Mouse (Mus musculus): ENCODE data around the gene Atp6v1fnb. TPM values are rescaled to one million over a fixed set of nuclear protein-coding genes. Genes with fewer than 3 reads are reported as not detected.

Atp6v1fnb gene
- total RNA-seq, 4 experiments from 2014 or later: not detected

DNA sequence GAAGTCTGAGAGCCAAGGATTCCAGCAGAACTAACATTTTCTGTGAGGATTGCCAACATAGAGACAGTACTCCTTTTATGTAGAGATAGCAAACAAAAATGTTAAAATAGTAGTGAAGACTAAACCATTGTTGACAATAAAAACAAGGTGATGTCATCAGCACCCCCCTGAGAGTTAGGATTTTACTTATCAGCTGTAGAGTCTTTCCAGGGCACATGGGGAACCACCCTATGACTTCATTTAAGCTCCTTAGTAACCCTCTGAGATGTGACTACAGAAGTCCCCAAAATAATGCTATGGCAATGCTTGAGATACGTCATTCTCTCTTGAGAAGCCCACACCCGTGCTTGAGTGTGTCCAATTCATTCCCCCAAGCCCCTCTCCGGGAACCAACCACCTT lies 7.8 kb upstream of the Atp6v1fnb start:
- DNase-seq (ENCODE audit: low spot score in 2 of 2): no peak

DNA sequence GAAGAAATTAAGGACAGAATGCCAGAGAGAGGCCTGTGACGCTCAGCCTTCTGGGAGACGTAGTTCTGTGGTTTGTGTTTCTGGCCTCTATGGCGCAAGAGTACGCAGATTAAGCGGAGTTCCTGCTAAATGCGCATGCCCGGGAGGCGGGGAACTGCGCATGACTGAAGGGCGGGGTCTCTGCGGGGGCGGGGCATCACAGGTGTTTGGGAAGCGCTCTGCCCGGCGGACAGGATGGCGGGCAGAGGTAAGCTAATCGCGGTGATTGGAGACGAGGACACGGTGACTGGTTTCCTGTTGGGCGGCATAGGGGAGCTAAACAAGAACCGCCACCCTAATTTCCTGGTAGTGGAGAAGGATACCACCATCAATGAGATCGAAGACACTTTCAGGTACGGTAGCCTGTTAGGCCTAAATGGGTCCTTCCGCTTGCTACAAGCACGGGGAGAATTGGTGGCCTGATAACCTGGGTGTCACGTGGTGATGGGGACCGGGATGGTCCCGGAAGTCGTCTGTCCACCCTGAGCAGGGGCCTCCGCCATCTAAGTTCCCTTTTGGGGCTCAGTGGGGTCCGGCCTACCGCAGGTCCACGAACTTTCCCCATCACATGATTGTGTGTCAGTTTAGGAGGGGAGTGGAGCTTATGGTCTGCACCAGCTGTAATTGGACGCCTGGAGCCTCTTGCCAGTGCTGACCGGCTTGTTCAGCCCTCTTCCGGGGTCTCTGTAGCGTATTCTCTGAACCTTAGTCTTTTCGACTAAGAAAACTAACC lies 3.5 kb upstream of the Atp6v1fnb start, which contains the start of gene Atp6v1f:
Gene Atp6v1f, plus strand, starts transcription at position 136 of the 772 bp plus-strand sequence.
- peak; percentile 78 to 86 for DNase-seq (ENCODE audit: low spot score in 2 of 2)

DNA sequence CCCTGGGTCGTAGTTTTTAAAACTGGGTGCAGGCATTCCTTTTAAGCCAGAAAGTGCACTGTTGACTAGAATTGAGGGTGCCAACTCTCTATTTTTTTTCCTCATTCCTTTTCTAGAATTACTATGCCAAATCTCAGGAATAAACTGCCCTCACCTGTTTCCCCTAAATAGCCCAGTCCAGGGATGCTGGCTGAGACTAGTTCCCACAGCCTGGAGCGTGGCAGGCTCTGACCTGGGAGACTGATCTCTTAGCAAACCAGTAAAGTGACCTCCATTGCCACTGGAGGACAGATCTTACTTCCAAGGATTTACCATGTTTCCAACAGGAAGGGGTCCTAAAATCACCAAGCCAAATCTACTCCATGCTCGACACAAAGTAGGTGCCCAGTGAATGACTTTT lies 2.4 kb upstream of the Atp6v1fnb start:
- DNase-seq (ENCODE audit: low spot score in 2 of 2): no peak

DNA sequence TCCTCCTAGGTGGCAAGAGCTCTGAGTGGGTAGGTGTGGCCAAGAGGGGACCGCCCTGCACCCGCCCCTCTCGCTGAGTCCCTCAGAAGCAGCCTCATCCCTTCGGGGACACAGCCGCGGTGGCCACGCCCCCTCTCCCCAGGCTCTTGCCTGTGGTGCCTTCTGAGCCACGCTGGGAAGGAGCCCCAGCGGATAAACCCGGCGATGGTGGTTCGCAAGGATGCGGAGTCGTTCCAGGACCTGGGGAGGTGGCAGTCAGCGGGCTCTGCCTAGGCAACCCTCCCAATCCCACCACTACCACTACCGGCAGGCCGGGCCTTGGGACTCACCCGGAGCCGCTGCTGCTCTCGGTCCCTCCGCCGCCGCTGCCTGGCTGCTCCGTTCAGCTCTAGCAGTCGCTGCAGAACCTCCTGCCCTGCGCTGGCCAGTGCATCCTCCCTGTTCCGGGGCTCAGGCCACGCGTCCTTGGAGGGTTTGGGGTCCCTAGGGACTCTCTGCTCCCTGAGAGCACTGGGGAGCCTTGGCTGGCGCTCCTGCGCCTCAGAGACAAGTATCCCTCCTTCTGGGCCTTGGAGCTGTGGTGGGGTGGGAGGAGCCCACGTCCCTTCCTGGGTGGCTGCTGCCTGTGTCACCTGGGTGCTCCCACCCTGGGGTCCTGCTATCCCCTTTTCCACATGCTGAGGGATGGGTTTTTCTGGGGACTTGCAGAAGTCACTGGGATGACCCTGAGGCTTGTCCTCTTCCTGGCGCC lies 2.9 kb downstream of the Atp6v1fnb start:
- peak; percentile 45 to 64 for DNase-seq (ENCODE audit: low spot score in 2 of 2)

DNA sequence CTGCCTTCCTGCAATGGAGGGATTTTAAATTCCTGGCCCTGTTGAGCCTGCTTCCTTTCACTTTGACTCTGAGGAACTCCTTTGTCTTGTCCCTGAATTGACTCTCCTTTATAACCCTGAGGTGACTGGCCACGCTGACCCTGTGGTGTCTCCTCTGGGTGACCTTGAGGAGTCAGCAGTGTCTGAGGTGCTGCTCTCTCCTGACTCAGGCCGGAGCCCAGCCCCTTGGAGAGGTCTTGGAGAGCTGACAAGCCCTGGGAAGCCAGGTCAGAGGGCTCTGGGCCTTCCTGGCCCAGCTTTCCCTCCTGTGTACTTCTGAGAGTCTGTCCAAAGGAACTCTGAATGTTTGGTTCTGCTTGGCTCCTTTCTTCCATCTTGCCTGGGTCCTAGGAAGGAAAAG lies 3.5 kb downstream of the Atp6v1fnb start:
- no peak for DNase-seq (ENCODE audit: low spot score in 2 of 2)

DNA sequence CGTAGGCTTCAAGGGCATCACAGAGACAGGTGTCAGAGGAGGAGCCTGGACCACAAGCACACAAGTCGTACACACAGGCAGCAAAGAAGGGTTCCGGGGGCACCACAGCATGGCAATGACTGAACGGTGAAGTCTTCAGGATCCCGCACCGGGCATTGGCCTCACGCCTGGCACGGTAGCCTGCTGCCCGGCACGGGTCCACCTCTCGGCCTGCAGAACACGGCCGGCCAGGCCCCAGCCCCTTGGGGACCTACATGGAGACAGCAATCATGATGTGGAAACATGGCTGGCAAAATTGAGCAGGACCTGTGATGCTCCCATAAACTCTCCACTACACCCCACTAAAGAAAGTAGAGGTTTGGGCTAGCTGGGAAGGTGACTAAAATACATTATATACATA lies 11.5 kb downstream of the Atp6v1fnb start:
- DNase-seq (ENCODE audit: low spot score in 2 of 2): no peak

DNA sequence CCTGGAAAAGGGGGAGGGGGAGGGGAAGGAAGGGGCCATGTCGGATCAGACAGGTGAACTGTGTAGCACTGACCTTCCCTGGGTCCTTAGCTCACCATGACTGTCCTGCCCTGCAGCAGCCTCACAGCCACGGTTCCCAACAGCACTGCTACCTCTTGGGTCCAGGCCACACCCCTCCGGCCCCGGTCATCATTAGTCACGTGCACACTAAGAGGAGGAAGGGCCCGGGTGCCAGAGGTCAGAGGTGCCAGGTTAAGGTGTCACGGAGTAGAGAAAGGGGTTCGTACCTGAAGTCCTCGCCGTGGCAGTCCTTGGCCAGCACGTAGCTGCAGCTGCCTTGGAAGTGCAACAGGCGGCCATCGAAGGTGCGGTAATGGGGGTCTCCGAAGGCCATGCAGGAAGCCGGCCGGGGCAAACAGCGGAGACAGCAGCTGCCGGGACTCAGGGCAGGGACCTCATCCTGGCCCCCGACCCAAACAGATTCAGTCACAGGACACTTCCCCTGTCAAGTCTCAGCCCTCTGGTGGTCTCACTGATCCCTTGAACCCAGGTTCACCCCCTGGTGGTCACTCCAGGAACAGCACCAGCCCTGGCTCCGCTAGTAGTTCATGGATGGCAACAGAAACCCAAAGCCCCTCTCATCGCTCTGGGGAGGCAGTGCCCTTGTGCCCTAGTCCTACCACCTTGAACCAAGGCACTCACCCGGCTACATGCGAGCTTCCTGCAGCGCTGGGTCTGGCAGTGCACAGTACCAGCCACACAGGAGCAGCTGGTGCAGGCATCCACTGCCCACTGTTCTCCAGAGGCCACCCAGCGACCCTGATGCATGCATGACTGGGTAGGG lies 13.7 kb downstream of the Atp6v1fnb start:
- DNase-seq (ENCODE audit: low spot score in 2 of 2): peak; percentile 31 to 38

DNA sequence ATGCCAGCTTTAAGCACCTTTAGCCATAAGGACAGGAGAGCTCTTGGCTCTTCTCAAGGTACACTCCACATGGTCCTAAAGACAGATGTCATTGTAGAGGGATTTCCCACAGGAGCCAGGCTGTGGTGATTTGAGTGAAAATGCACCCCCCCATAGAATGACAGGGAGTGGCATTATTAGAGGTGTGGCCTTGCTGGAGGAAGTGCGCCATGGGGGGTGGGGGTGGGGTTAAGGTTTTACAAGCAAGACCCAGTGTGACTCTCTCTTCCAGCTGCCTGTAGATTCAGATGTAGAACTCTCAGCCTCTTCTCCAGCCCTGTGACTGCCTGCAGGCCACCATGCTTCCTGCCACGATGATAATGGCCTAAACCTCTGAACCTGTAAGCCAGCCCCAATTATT lies 14.7 kb downstream of the Atp6v1fnb start:
- DNase-seq (ENCODE audit: low spot score in 2 of 2): no peak

DNA sequence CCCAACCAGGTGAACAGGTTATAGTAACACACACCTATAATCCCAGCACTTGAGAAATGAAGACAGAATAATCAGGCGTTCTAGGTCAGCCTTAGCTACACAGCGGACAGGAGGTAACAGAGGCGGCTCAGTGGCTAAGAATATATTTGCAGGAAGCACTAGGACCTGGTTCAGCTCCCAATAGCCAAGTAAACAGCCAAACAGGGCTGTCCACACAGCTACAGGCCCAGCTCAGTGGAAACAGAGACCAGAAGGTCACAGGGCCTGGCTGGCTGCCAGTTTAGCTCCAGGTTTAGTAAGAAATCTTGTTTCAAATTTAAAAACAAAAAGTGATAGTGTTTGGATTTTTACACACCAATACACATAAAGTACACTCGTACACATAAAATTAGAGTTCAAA lies 22.9 kb downstream of the Atp6v1fnb start:
- DNase-seq (ENCODE audit: low spot score in 2 of 2): peak in 1 of 2 experiments; percentile 40

DNA sequence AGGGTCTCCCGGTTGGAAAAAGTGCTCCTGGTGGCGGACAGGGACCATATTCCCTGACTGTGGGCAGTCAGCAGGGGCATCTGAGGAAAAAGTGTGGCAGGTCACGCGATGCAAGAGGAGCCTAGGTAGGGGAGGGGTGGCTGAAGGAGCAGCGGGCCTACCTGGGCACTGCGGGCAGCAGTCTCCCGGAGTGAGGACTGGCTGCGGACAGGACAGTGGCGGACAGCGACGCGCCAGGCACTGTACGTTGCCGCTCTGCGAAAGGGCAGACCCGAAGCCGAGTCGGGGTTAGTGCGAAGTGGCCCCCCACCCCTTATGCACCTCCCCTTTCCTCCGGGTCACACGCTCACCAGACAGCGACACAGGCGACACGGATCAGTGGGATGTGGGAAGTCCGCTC lies 25.0 kb downstream of the Atp6v1fnb start:
- DNase-seq (ENCODE audit: low spot score in 2 of 2): no peak

DNA sequence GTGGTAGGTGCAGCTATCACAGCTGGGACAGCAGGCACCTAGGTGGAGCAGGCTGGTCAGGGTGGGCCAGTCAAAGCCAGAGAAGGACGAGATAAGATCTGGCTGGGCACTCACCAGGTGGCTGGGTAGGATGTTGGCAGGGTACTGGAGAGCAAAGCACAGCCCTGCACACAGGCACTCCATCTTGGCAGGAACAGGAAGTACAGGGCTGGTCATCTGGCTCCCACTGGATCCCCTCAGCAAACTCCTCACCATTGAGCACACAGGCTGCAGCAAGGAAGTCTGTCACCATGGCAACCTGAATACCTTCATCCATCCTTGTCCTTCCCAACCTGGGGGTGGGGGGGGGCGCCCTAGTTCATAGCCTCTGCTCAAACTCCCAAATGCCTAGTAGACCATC lies 26.6 kb downstream of the Atp6v1fnb start:
- DNase-seq (ENCODE audit: low spot score in 2 of 2): no peak

DNA sequence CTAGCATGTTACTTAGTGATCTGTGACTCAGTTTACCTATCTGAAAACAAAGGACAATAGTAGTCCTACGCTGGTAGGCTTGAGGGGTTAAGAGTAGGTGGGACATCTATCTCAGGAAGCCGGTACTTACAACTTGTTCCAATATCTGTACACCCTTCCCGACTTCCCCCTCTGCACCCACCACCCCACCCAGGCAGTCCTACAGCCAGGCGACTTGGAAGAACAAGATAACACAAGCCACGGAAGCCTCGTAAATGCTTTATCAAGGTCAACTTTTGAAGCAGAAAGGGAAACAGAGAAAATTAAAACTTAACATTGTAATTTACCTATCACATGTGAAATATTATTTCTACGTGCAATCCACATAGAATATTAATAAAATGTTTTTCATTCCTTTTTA lies 28.9 kb downstream of the Atp6v1fnb start:
- no peak for DNase-seq (ENCODE audit: low spot score in 2 of 2)

DNA sequence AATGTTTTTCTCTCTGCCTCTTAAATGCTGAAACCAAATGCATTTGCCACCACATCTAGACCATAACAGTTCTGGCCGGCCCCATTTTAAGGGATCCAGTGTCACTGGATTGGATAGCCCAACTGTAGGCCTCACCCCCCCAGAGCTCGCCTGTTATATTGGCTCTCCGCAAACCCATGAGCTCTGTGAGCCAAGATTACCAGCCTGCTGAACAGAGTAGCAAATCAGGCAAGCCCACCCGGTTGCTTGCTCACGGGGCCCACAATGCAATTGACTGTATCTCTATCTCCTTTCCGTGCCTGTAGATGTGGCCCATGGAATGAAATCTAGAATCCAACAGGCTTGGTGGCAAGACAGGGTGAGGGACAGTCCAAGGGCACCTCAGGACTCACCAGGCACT lies 29.6 kb downstream of the Atp6v1fnb start:
- no peak for DNase-seq (ENCODE audit: low spot score in 2 of 2)

DNA sequence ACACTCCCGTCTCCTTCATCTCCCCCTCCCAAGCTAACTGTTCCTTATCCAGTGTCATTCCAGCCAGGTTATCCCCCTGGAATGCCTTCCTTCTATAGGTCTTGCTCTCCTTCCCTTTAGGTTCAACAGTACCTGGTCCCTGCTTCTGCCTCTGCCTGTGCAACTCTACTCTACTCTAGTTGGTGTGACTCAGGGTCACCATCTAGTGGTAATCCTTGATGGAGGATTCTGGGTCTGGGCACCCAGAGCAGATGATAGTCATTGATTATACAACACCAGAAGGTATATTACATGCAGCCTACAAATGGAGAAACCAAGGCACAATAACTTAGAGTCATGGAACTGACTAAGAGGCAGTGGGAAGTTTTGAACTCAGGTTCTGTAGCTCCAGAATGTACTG lies 30.4 kb downstream of the Atp6v1fnb start:
- DNase-seq (ENCODE audit: low spot score in 2 of 2): no peak

DNA sequence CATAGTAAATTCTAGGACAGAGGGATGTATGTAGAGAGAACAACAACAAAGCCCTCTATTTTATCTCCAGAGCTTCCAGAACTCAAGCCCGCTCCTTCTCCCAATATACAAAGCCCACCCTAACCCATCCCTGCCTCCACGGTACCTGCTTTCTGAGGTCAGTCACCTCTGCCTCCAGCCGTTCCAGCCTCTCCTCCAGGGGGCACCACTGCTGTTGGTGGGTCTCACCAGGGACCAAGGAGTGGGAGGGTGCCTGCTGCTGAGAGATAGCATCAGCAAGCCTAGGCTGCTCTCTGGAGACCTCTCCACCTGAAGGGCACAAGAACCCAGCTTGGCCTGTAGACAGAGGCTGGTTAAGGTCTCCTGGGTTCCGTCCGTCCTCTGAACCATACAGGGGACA lies 34.3 kb downstream of the Atp6v1fnb start:
- DNase-seq (ENCODE audit: low spot score in 2 of 2): no peak

DNA sequence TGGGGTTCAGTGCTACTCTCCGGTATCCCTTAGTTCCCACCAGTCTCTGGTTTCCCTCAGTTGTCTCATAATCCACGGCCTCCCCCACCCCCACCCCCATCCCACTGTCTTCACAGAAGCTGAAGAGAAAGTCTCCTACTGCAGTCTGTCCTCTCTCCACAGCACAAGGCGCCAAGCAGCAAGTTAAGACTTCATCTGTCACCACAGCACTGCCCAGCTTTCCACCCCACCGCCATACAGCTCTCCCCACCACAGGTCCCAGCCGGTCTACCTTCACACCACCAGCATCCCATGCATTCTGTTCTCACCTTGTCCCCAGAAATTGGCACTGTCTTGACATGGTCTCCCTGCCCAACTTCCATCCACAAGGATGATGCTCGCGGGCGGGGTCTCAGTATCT lies 35.6 kb downstream of the Atp6v1fnb start:
- no peak for DNase-seq (ENCODE audit: low spot score in 2 of 2)

DNA sequence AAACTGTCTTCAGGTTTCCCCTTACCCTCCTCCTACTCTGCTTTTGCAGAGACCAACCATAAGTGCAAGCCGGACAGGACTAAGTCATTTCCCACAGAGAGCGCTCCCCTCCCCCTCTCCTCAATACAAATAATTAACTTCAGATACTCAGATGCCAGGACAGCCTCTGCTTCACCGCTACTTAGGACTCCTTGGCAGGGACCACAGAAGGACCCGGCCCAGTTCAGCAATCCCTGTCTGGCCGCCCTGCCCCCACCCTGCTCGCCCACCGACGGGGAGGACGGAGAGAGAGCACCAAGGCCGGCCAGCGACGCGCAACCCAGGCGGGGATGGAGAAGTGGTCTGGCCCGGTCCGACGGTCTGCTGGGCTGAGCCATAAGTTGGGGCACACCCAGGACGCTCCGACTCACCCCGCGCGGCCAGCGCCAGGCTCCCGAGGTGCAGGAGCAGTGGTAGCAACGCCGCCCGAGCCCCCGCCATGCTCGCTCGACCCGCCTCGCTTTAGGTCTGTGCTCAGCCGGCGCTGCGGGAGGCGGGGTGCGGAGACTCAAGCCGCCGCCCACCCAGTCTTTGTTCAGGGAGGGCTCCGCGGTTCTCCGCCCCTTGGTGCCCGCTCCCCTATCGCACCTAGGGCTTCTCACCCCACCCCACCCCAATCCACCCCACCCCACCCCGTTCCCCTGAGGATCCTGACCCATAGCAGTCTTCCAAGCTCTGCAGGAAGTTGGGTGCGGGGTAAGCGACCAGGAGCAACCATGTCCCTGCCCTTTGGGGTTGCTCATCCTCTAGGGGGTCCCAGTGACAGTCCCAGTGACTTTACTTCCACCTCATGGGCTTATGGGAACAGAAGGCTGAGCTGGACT lies 36.4 kb downstream of the Atp6v1fnb start, which contains the start of gene Kcp:
Gene Kcp, minus strand, starts transcription at position 506 of the 863 bp plus-strand sequence.
- no peak for DNase-seq (ENCODE audit: low spot score in 2 of 2)

DNA sequence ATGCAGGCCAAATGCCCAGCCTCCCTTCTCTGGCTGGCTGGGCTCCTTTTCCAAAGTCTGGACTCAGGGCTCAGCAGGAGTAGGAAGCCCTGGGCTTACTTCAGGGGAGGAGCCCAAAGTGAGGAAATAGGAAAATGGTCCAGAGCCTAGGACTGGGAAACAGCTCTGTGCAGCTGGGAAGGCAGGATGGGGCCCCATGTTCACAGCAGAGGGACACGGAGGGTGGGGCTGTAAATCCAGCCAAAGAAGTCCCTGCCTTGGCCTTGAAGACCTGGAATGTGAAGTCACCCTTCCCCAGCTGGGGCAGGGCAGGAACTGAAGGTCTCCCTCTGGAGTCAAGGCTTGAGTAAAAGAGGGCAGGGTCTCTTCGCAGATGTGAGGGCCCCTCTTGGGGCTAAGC lies 37.8 kb downstream of the Atp6v1fnb start:
- peak in 1 of 2 experiments; percentile 40 for DNase-seq (ENCODE audit: low spot score in 2 of 2)

DNA sequence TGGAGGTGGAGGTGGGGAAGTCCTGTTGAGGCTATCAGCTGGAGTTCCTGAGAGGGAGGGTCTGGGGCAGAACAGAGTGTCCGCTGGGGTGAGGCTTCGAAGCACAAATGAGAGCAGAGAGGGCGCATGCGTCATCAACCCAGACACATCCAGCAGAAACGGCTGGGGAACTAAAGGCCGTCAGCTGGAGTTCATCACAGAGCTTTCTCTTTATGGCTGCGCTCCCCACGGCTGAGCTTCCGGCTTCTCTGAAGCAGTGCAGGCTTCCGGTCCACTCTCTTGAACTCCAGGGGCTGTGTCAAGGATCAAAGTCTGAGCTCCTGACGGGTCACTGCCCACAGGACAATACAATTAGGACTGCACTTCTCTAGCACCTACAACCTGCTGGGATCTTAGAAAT lies 42.0 kb downstream of the Atp6v1fnb start:
- DNase-seq (ENCODE audit: low spot score in 2 of 2): no peak

DNA sequence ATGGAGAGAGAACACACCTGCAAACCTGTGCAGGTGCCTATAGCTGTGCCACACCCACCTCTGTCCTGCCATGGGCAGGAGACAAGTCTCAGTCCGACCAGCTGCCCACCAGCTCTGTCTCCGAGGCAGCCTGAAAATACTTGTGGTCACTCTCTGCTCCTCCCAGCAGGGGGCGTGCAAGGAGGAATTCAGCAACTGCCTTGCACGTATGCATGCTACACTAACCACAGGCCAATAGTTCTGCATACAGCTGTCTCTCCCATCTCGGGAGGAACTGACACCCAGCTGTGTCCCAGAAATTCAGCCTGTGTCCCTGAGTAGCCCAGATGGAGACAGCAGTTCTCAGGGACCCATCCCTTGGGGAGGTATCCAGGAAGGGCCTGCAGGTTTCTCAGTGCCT lies 45.9 kb downstream of the Atp6v1fnb start:
- DNase-seq (ENCODE audit: low spot score in 2 of 2): peak; percentile 46 to 54
